Mouse (Mus musculus) liver, adult 2 months (tissue): ENCODE measurements around the gene Alkbh1.

Source experiments
- CTCF ChIP-seq: fragments of 200-500 bp; IDR thresholded peaks from 2 replicates; pipeline ENCODE4 v1.5.1; 2011; ENCODE audit warnings: low read depth, low read length, control low read depth
- POLR2A ChIP-seq: fragments of 200-500 bp; IDR thresholded peaks from 2 replicates; pipeline ENCODE4 v1.6.1; 2011; ENCODE audit warnings: low read length, control low read depth; ENCODE audit not compliant: insufficient read depth; ENCODE audit errors: extremely low read depth

DNA sequence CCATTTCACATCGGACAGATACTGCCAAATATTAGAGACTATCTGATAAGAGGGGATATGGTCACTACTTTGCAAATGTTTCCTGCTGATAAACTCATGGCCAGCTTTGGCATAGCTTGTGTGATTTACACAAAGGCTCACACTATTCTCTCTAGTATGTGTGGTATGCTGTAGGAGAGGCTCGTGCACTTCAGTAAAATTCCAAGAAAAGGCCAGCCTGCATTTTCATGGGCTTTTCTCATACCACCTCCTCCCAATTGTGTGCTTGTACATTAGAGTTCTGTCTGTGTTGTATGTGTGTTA, 62.5 kb downstream of the Alkbh1 start:
- TF ChIP-seq CTCF (no peak), POLR2A (no peak)
